Mouse (Mus musculus) left cerebral cortex, postnatal 14 days (tissue): ENCODE measurements around the gene Nr4a1. TPM values are rescaled to one million over a fixed set of nuclear protein-coding genes. Genes with fewer than 3 reads are reported as not detected.

Experiments
- DNase-seq, 2 experiments: peaks; one replicate each; pipeline ENCODE4 v3.0.0; 2021 to 2022; ENCODE audit warnings: low spot score in 2 of 2, mixed read lengths in 1 of 2
- intact Hi-C: fragments of 180-260 bp; cut with DNase I; formaldehyde crosslinking; loops from one replicate; pipeline ENCODE4 v1.15.1; 2025
- total RNA-seq, 2 experiments: library from RNA; stranded (reverse); gene quantifications; 2 replicates each; pipeline ENCODE4 v1.2.3; 2021

Nr4a1 gene
- total RNA-seq, 2 experiments from 2014 or later: 65.6 to 78.4 TPM

DNA sequence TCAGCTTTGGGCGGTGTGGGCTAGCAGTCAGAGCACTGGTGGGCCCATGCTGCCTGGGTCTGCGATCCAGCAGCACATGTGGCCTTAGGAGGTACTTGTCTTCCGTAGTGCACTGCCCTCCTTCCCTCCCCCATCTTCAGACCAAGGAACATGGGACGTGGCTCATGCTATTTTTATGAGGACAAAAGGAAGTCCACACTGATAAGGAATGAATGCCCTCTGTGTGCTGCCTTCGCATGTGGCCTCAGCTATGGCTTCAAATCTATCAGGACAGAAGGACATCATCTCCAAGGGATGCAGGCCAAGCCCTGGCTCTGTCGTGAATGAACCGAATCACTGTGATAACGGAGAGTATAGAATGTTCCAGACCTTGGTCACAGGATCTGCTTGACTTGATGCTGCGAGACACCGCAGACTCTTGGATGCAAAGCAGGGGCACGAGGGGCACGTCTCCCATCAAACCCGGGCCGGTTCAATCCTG, 45.5 kb downstream of the Nr4a1 start:
- intact Hi-C loops: no loop called here
- DNase-seq: no peak

- intact Hi-C loops: no loop called here
- DNase-seq: no peak
These were observed 46.1 kb downstream of the Nr4a1 start for GRCm38 (mm10) chr15:101300128-101300527.

GRCm38 (mm10) chr15:101302201-101302600, 48.1 kb downstream of the Nr4a1 start:
- intact Hi-C loops: no loop called here
- DNase-seq: no peak

DNA sequence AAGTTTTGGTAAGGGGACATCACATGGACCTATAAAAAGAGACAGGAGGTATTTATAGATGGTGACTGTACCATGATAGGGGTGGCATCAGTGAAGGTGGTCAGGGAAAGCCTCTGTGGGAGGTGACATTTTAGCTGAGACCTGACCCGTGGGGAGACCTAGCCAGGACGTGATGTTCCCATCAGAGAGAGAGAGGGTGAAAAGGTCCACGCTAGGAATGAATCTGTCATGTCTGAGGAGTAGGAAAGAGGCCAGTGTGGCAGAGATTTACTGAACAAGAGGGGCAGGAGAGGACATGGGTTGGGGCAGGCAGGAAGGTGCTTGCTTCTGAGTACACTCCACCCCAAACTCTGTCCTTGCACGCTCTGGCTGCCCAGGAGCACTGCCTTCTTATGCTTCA, 49.8 kb downstream of the Nr4a1 start:
- intact Hi-C loops: no loop called here
- DNase-seq: no peak

GRCm38 (mm10) chr15:101306459-101306858, 52.4 kb downstream of the Nr4a1 start:
- intact Hi-C loops: no loop called here
- DNase-seq: no peak

GRCm38 (mm10) chr15:101308440-101309348, 54.6 kb downstream of the Nr4a1 start:
- intact Hi-C loops: no loop called here
- DNase-seq: no peak

DNA sequence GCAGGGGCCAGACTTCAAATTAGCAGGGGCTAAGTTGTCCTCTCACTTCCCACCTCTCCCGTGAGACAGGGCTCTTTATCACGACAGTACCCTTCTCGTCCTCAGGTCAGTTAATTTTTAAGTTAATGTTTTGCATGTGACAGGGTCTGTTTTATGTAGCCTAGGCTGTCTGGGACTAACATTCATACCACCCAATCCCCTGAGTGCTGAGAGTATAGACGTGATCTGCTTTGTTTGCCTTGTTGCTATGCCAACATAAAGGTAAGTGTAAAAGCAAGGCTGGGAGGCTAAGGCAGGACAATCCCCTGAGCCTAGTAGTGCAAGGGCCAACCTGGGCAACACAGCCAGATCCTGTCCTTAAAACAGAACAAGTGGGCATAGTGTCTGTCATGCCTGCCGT, 55.4 kb downstream of the Nr4a1 start:
- intact Hi-C loops: no loop called here
- no peak for DNase-seq

DNA sequence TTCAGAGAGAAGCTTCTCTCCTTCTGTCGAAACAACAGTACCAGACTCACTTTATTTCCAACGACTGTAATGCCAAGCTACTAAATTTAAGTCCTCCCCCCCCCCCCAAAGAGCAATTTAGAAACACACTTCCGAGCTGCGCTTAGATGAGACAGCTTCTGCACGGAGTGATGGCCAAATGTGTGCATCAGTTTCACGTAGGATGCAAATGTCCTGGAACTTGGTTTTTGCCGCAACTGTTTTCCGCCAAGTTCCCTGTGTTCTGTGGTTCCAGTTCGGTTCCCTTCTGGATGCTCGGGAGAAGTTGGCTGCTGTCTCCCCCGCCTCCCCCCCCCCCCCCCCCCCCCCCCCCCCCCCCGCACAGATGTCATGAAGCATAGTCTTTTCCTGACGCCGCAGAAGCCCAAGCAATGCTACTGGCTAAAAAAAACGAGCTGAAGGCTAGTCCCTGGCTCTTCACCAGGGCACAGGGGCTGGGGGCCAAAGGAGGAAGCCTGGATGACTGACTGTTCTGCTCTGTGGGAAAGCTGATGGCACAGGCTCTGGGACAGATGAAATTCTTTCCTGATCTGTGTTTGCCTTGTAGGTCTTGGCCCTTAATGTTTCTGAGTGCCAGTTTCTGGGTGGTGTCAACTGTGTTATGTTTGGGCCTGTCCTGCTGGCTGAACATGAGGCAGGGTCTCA, 57.2 kb downstream of the Nr4a1 start:
- peak; percentile 51 to 57 for DNase-seq
- intact Hi-C loops: no loop called here

- DNase-seq: no peak
- intact Hi-C loops: loop anchor here (2.0 kb wide), 1 partner anchor 71 kb away; no protein-coding TSS in a partner anchor
These were observed 57.9 kb downstream of the Nr4a1 start for GRCm38 (mm10) chr15:101312006-101312405.

DNA sequence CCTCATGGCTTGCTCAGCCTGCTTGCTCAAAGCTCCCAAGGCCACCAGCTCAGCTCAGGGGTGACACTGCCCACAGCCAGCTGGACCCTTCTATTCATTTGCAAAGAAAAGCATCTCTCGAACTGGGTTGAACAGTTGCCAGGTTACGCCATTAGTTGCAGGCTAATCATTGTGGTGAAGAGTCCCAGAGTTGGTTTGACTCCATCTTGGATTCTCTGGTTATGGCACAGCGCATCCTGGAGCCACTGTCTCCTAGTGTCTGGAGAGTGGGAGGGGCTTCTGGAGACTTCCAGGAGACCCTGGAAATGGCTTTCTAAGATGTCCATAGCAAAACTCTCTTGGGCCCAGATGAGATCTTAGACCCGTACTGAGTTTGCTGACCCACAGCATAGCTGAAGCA, 61.3 kb downstream of the Nr4a1 start:
- intact Hi-C loops: no loop called here
- DNase-seq: no peak

- peak; percentile 95 to 96 for DNase-seq
- intact Hi-C loops: no loop called here
These were observed 61.8 kb downstream of the Nr4a1 start for GRCm38 (mm10) chr15:101315832-101316231.

- intact Hi-C loops: no loop called here
- no peak for DNase-seq
These were observed 62.3 kb downstream of the Nr4a1 start for GRCm38 (mm10) chr15:101316279-101316912.

- no peak for DNase-seq
- intact Hi-C loops: no loop called here
These were observed 63.1 kb downstream of the Nr4a1 start for GRCm38 (mm10) chr15:101316913-101317813.

DNA sequence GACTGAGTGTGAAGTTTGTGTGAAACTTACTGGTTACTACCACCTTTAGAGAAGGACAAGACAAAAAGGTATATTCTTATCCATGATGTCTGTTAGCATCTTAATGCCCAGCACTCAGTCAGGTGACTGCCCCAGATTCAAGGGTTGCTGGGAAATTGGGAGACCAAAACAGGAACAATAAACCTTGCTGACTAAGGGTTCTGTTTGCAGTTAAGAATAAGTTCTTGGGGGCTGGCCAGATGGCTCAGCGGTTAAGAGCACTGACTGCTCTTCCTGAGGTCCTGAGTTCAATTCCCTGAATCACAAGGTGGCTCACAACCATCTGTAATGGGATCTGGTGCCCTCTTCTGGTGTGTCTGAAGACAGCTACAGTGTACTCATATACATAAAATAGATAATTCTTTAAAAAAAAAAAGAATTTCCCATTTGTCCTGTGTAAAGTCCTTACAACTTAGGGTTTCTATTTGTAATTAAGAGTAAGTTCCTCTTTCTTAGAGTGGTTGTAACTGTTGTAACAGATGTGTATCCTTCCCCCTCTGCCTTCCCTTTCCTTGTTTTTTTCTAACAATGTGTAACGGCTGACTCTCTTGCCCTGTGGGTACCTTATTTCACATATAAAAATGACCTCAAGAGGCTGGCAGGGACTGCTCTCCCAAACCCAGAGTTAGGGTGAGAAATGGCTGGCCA, 63.9 kb downstream of the Nr4a1 start:
- no peak for DNase-seq
- intact Hi-C loops: no loop called here

GRCm38 (mm10) chr15:101318889-101319765, 65.1 kb downstream of the Nr4a1 start:
- intact Hi-C loops: no loop called here
- DNase-seq: no peak

DNA sequence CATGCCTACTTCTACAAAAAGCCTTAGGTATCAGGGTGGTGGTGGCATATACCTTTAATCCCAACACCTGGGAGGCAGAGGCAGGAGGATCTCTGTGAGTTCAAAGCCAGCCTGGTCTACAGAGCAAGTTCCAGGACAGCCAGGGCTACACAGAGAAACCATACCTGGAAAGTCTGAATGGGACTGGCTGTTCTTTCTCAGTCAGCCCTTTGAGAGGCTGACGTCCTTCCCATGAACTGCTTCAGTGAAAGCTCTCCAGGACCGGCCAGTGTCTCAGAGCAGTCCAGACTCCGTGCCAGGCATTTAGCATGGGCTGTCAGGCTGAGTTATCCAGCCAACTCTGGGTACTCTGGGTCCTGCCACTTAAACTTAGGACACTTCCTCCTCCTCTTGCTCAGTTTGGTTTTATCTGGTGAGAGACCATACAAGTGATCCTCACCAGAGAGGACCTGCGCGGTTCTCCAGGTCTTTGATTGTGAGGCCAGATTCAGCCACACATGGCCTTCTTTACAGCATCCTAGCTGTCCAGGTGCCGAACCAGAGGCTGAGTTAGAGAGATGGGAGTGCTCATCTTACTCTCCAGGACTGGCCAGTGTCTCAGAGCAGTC, 66.0 kb downstream of the Nr4a1 start:
- no peak for DNase-seq
- intact Hi-C loops: no loop called here

DNA sequence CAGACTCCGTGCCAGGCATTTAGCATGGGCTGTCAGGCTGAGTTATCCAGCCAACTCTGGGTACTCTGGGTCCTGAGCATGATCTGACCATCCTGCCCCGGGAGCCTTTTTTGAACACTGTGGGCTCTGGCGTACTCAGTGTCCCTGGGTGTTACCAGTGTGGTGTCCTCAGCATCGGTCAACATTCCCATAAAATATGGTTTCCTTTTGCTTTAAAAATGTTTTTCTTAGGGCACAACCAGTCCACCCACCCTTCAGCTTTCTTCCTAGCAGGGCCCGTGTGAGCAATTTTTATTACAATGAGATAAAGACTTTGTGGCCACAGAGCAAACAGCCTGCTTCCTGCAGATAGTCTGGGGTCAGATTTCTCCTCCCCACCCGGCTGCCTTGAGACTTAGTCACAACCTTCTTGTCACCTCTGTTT, 66.6 kb downstream of the Nr4a1 start:
- intact Hi-C loops: no loop called here
- DNase-seq: no peak
